Mouse (Mus musculus) cerebellum, adult 8-10 months (tissue): ENCODE data around the gene Pde4b.
A peak's percentile ranks its signal among the peaks of the same experiment; 100 is the strongest.

Experiments
- DNase-seq: peaks from one replicate; pipeline ENCODE4 v3.0.0; 2022

The Pde4b gene

GRCm38 (mm10) chr4:102186888-102187287 is 99.5 kb downstream of the Pde4b start:
- DNase-seq = no peak

GRCm38 (mm10) chr4:102197707-102198106 is 110.4 kb downstream of the Pde4b start:
- no peak for DNase-seq

- no peak for DNase-seq
These were observed 122.4 kb downstream of the Pde4b start for GRCm38 (mm10) chr4:102209773-102210172.

GRCm38 (mm10) chr4:102226700-102227099 is 139.4 kb downstream of the Pde4b start:
- peak; percentile 42 for DNase-seq

- peak; percentile 52 for DNase-seq
These were observed 141.7 kb downstream of the Pde4b start for GRCm38 (mm10) chr4:102228953-102229586.

- DNase-seq = no peak
These were observed 143.6 kb downstream of the Pde4b start for GRCm38 (mm10) chr4:102230898-102231297.

GRCm38 (mm10) chr4:102233633-102234032 is 146.3 kb downstream of the Pde4b start:
- DNase-seq = no peak

- DNase-seq = no peak
These were observed 147.8 kb downstream of the Pde4b start for GRCm38 (mm10) chr4:102235151-102235550.

GRCm38 (mm10) chr4:102239102-102239501 is 151.8 kb downstream of the Pde4b start:
- no peak for DNase-seq

GRCm38 (mm10) chr4:102239657-102240390 is 152.5 kb downstream of the Pde4b start:
- DNase-seq = peak; percentile 44

GRCm38 (mm10) chr4:102240754-102241427 is 153.5 kb downstream of the Pde4b start:
- DNase-seq = no peak

GRCm38 (mm10) chr4:102253994-102254393 is 166.7 kb downstream of the Pde4b start:
- DNase-seq = no peak

- peak; percentile 39 for DNase-seq
These were observed 167.3 kb downstream of the Pde4b start for GRCm38 (mm10) chr4:102254466-102255294.

GRCm38 (mm10) chr4:102255295-102255670 is 167.9 kb downstream of the Pde4b start:
- DNase-seq = no peak

- no peak for DNase-seq
These were observed 169.0 kb downstream of the Pde4b start for GRCm38 (mm10) chr4:102256170-102256960.

- no peak for DNase-seq
These were observed 172.9 kb downstream of the Pde4b start for GRCm38 (mm10) chr4:102260216-102260615.

- DNase-seq = no peak
These were observed 185.0 kb downstream of the Pde4b start for GRCm38 (mm10) chr4:102272313-102272712.

GRCm38 (mm10) chr4:102272749-102273148 is 185.4 kb downstream of the Pde4b start:
- no peak for DNase-seq

GRCm38 (mm10) chr4:102275716-102276115 is 188.4 kb downstream of the Pde4b start:
- no peak for DNase-seq

GRCm38 (mm10) chr4:102278958-102279357 is 191.6 kb downstream of the Pde4b start:
- no peak for DNase-seq

- no peak for DNase-seq
These were observed 199.8 kb downstream of the Pde4b start for GRCm38 (mm10) chr4:102287172-102287571.

GRCm38 (mm10) chr4:102290052-102290734 is 202.8 kb downstream of the Pde4b start:
- peak; percentile 34 for DNase-seq
